In the genomic region with DNA sequence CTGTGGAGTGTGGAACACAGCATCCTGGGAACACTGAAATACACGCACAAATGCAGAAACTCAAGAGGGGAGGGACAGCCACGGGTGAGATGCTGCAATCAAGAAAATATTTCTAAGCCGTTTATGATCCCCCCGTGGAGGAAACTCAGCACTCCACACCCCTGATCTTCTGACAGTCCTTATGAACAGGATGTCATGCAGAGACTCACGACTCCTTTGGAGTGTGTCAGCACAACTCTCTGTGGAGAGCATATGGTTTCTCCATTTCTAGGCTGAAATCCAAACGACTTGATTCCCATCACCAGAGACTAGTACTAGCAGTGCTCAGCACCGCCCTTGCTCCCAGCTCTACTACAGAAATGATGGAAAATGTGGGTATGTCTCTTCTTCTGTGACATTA, we compare ENCODE assay signal across 11 mouse cellular contexts. TPM values are rescaled to one million over a fixed set of nuclear protein-coding genes. Genes with fewer than 3 reads are reported as not detected.
DNase-seq lines count a peak whose midpoint lies in the region; TF ChIP-seq lines count a peak whose summit lies in the region.
"Had no signal": no experiment of that assay in that cellular context is flagged by ENCODE, and none has a peak within 500 bp of the region (broad histone marks: within the 10 kb centered on the region; RNA-seq: fewer than 3 reads in every experiment).

No protein-coding gene starts in this region.

- no peak for DNase-seq in gastrocnemius, adult 2 months
- no peak for DNase-seq in gastrocnemius, postnatal 14 days
- DNase-seq in layer of hippocampus, adult 11-12 months (ENCODE audit: low spot score): peak; percentile 17
- DNase-seq in layer of hippocampus, postnatal 10 days (ENCODE audit: low spot score in 2 of 2): no peak
- DNase-seq in brain, adult 2 months (ENCODE audit: low read depth, low spot score): peak; percentile 98
- peak; percentile 36 to 74 for DNase-seq in cerebellum, postnatal 14 days
- no peak for DNase-seq in adipocyte (ENCODE audit: low spot score)
- no peak for DNase-seq in adrenal gland, postnatal 14 days
- DNase-seq: liver had no signal

- intact Hi-C loops in gastrocnemius, adult 2 months (cut with DNase I): no loop called here
- intact Hi-C loops in gastrocnemius, postnatal 14 days (cut with DNase I; ENCODE audit: low total_unique reads): no loop called here

- no peak for TF ChIP-seq CTCF in gastrocnemius, adult 2 months (IDR thresholded peaks at IDR 0.05)

- H3K27ac ChIP-seq in gastrocnemius, adult 2 months: peak overlapping the region; percentile 46

- no peak overlapping the region for H3K4me3 ChIP-seq in gastrocnemius, adult 2 months

RNA-seq across cellular contexts. Expression of a gene that starts 42.6 kb away (rescaled TPM):
- total RNA-seq in gastrocnemius, adult 2 months (2021): under 1 TPM in 1 of 2 experiments, not detected in 1; 0.42 TPM
- not detected for total RNA-seq in gastrocnemius, postnatal 14 days (2021)
- 1 to 10 TPM in 1 of 2 experiments, not detected in 1; 1.9 TPM for total RNA-seq in layer of hippocampus, postnatal 10 days (2021)
- total RNA-seq in adrenal gland, postnatal 14 days (2021): 1.2 and 18.3 TPM in 2 replicates
- total RNA-seq: gastrocnemius, postnatal 4 days; megakaryocyte progenitor cell, adult 5-6 weeks had no signal

RNA-seq across cellular contexts. Expression of a gene that starts 51.2 kb away (rescaled TPM):
- total RNA-seq in gastrocnemius, adult 2 months (2021): 10 to 100 TPM; 36.9 to 46.7 TPM
- 10 to 100 TPM; 64.3 to 72.6 TPM for total RNA-seq in gastrocnemius, postnatal 14 days (2021)
- 10 to 100 TPM; 25.5 to 27.7 TPM for total RNA-seq in layer of hippocampus, postnatal 10 days (2021)
- total RNA-seq in adrenal gland, postnatal 14 days (2021): 65.2 and 75.4 TPM in 2 replicates

Comparison
In these comparisons a context has a peak if more than half of its experiments do, and no peak if none do; other contexts are left out.
1. DNase-seq: peak in layer of hippocampus, adult 11-12 months (single experiment), brain, adult 2 months (single experiment) and cerebellum, postnatal 14 days (2 of 2); none in gastrocnemius, adult 2 months (single experiment), gastrocnemius, postnatal 14 days (single experiment), layer of hippocampus, postnatal 10 days (0 of 2), adipocyte (single experiment) and adrenal gland, postnatal 14 days (single experiment).